Mouse (Mus musculus) adrenal gland, postnatal 36 days (tissue): ENCODE measurements around the gene Qrich2. TPM values are rescaled to one million over a fixed set of nuclear protein-coding genes. Genes with fewer than 3 reads are reported as not detected.
A peak's percentile ranks its signal among the peaks of the same experiment; 100 is the strongest.
"Not testable (repeated sequence)": the region's sequence is repeated elsewhere in the genome, so short reads cannot be mapped to it uniquely, and the experiment has no call there.

ENCODE experiments used
- DNase-seq, 2 experiments: peaks; one replicate each; pipeline ENCODE4 v3.0.0; 2021; ENCODE audit warnings: mixed read lengths in 1 of 2
- long read RNA-seq, 2 experiments: library from polyadenylated mRNA; stranded (forward); transcript quantifications; one replicate each; pipeline ENCODE4 v2.0.0; 2021; ENCODE audit warnings: borderline sequencing depth in 2 of 2
- total RNA-seq, 2 experiments: library from RNA; stranded (reverse); gene quantifications; 2 replicates each; pipeline ENCODE4 v1.2.3; 2021

Gene Qrich2
- not detected for total RNA-seq
- long read RNA-seq, experiment 1 = 0 reads
- long read RNA-seq, experiment 2 = 0 reads

GRCm38 (mm10) chr11:116466141-116466540 lies at the start of gene Qrich2:
Gene Qrich2 (minus strand): TSS chr11:116466241.
- no peak for DNase-seq

- DNase-seq = no peak
These were observed 49.4 kb upstream of the Qrich2 start for GRCm38 (mm10) chr11:116515330-116516020.

- no peak for DNase-seq
These were observed 47.5 kb upstream of the Qrich2 start for GRCm38 (mm10) chr11:116513531-116514038.

- no peak for DNase-seq
These were observed 46.9 kb upstream of the Qrich2 start for GRCm38 (mm10) chr11:116512987-116513386.

GRCm38 (mm10) chr11:116512154-116512553 lies 46.1 kb upstream of the Qrich2 start:
- DNase-seq = no peak

- no peak for DNase-seq
These were observed 45.3 kb upstream of the Qrich2 start for GRCm38 (mm10) chr11:116511301-116511868.

- no peak for DNase-seq
These were observed 42.6 kb upstream of the Qrich2 start for GRCm38 (mm10) chr11:116508689-116509088.

GRCm38 (mm10) chr11:116506151-116506875 lies 40.3 kb upstream of the Qrich2 start:
- no peak for DNase-seq

GRCm38 (mm10) chr11:116505573-116505972 lies 39.5 kb upstream of the Qrich2 start:
- DNase-seq = no peak

- DNase-seq = no peak
These were observed 38.5 kb upstream of the Qrich2 start for GRCm38 (mm10) chr11:116504516-116504915.

GRCm38 (mm10) chr11:116501005-116501746 lies 35.1 kb upstream of the Qrich2 start:
- DNase-seq = peak in 1 of 2 experiments; percentile 24

GRCm38 (mm10) chr11:116499018-116499417 lies 33.0 kb upstream of the Qrich2 start:
- no peak for DNase-seq

GRCm38 (mm10) chr11:116498596-116498995 lies 32.6 kb upstream of the Qrich2 start:
- DNase-seq = no peak

- no peak for DNase-seq
These were observed 31.3 kb upstream of the Qrich2 start for GRCm38 (mm10) chr11:116497313-116497712.

- peak; percentile 34 to 57 for DNase-seq
These were observed 28.6 kb upstream of the Qrich2 start for GRCm38 (mm10) chr11:116494474-116495174.

GRCm38 (mm10) chr11:116493795-116494252 lies 27.8 kb upstream of the Qrich2 start, which contains the start of gene Prpsap1:
Gene Prpsap1 (minus strand): TSS chr11:116494202.
- DNase-seq = peak; percentile 63 to 68

- DNase-seq = no peak
These were observed 27.1 kb upstream of the Qrich2 start for GRCm38 (mm10) chr11:116493191-116493590.

- DNase-seq = not testable (repeated sequence)
These were observed 26.5 kb upstream of the Qrich2 start for GRCm38 (mm10) chr11:116492507-116492906.

GRCm38 (mm10) chr11:116491338-116491737 lies 25.3 kb upstream of the Qrich2 start:
- DNase-seq = no peak

- DNase-seq = peak; percentile 93
These were observed 24.4 kb upstream of the Qrich2 start for GRCm38 (mm10) chr11:116490232-116491107.
